Mouse (Mus musculus) midbrain, embryonic 11.5 days (tissue): Measurements from ENCODE around the gene Ptprn2. TPM values are rescaled to one million over a fixed set of nuclear protein-coding genes. Genes with fewer than 3 reads are reported as not detected.

Experiments
- ATAC-seq: fragments of 200-750 bp; cut with Nextera tagmentation; 2 replicates; pipeline ENCODE4 v1.8.0; 2017; ENCODE audit warnings: moderate TSS enrichment, moderate library complexity; ENCODE audit not compliant: low FRiP score
- DNase-seq: peaks from one replicate; pipeline ENCODE4 v3.0.0; 2015; ENCODE audit warnings: low spot score; ENCODE audit errors: missing footprints
- H3K27ac ChIP-seq: fragments of 300-500 bp; sonication (generic); 2 replicates; pipeline ENCODE4 v1.5.1; 2014; ENCODE audit warnings: low read depth, low read length
- H3K27me3 ChIP-seq: fragments of 300-500 bp; sonication (generic); 2 replicates; pipeline ENCODE4 v1.6.1; 2014; ENCODE audit warnings: mild to moderate bottlenecking, low read length, moderate library complexity, mixed read lengths; ENCODE audit not compliant: control insufficient read depth, insufficient read depth
- H3K36me3 ChIP-seq: fragments of 300-500 bp; sonication (generic); 2 replicates; pipeline ENCODE4 v1.6.1; 2014; ENCODE audit warnings: mild to moderate bottlenecking, low read length, moderate library complexity, mixed read lengths; ENCODE audit not compliant: control insufficient read depth, insufficient read depth
- H3K4me1 ChIP-seq: fragments of 300-500 bp; sonication (generic); 2 replicates; pipeline ENCODE4 v1.6.1; 2014; ENCODE audit warnings: low read length; ENCODE audit not compliant: control insufficient read depth, insufficient read depth
- H3K4me2 ChIP-seq: fragments of 300-500 bp; sonication (generic); 2 replicates; pipeline ENCODE4 v1.6.1; 2014; ENCODE audit warnings: mild to moderate bottlenecking, moderate library complexity
- H3K4me3 ChIP-seq: fragments of 300-500 bp; sonication (generic); 2 replicates; pipeline ENCODE4 v1.5.1; 2014; ENCODE audit warnings: low read depth, low read length
- H3K9ac ChIP-seq: fragments of 300-500 bp; sonication (generic); 2 replicates; pipeline ENCODE4 v1.6.1; 2014; ENCODE audit warnings: low read length
- H3K9me3 ChIP-seq: fragments of 300-500 bp; sonication (generic); 2 replicates; pipeline ENCODE4 v1.6.1; 2016; ENCODE audit warnings: low read length; ENCODE audit not compliant: control insufficient read depth
- WGBS: fragments of 180-500 bp; shearing (Covaris S2); extraction: QIAGEN DNeasy Blood & Tissue Kit; methylation state at CpG from one replicate; pipeline ENCODE4 v1.1.7; 2014; 5-methylcytosine and 5-hydroxymethylcytosine counted together
- polyA plus RNA-seq: library from polyadenylated mRNA; unstranded; fragments of >200 nt; fragmentation: Nextera tagmentation; extraction: Ambion mirVana; gene quantifications from 2 replicates; pipeline ENCODE4 v1.2.1, GENCODE M21; 2014

The Ptprn2 gene
- polyA plus RNA-seq, 1 experiment from 2014 or later: 7.3 TPM

DNA sequence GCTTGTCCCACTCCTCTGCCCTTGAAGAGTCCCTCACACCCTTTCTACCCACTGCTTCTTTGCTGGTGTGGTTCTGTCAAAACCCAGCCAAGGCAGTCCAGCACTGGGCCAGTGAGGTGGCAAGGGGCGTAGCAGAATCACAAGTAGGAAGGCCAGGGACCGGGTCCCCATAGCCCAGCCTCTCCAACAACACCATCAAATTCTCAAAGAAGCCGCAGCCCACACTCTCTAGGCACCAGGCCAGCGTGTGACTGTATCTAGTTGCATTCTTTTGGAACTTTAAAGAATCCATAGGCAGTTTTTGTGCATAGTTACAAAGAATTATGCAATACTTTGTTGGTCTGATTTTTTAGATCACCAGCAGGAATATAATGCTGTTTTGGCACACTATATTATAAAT is 728.8 kb downstream of the Ptprn2 start:
- no peak for ATAC-seq

GRCm38 (mm10) chr12:117214919-117215318 is 729.4 kb downstream of the Ptprn2 start:
- Histone ChIP-seq H3K27me3 (no peaks in the 10 kb centered on the region), H3K9ac (no peak overlapping the region), H3K36me3 (peaks cover 55% of the 10 kb centered on the region), H3K4me1 (no peaks in the 10 kb centered on the region), H3K9me3 (no peaks in the 10 kb centered on the region), H3K4me2 (no peak overlapping the region), H3K27ac (no peak overlapping the region), H3K4me3 (no peak overlapping the region)
- WGBS: 85% methylated on average over 5 of the region's 5 CpGs
- no peak for ATAC-seq
- DNase-seq: no peak

More for the DNA sequence above, 728.8 kb downstream of the Ptprn2 start:
- Histone ChIP-seq H3K9ac (no peak overlapping the region), H3K4me3 (no peak overlapping the region), H3K36me3 (peaks cover 52% of the 10 kb centered on the region), H3K27ac (no peak overlapping the region), H3K4me2 (no peak overlapping the region), H3K4me1 (no peaks in the 10 kb centered on the region), H3K9me3 (no peaks in the 10 kb centered on the region), H3K27me3 (no peaks in the 10 kb centered on the region)
- DNase-seq: no peak
- WGBS: 93% methylated on average over 4 of the region's 4 CpGs

GRCm38 (mm10) chr12:117221909-117222308 is 736.4 kb downstream of the Ptprn2 start:
- H3K36me3 ChIP-seq: peaks cover 36% of the 10 kb centered on the region
- no peaks in the 10 kb centered on the region for H3K9me3 ChIP-seq

DNA sequence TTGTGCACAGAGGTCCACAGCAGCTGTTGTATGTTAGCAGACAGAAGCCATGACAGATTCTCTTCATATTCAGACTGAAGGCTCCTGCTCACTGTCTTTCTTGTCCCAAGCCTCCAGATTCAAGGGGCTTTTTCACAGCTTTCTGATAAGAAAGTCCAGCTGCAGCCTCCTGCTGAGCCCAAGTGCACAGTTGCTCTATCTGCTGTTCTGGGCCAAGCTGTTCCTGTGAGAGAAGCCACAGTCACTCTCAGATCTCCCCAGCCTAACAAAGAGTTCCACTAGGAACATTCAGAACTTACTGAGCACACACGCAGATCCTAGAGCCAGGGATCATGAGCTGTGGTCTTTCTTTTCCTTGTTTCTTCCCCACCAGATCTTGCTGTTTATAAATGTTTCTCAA is 738.5 kb downstream of the Ptprn2 start:
- no peak for ATAC-seq
- no peak overlapping the region for H3K4me2 ChIP-seq
- no peak overlapping the region for H3K4me3 ChIP-seq
- H3K36me3 ChIP-seq: peaks cover 33% of the 10 kb centered on the region
- no peak overlapping the region for H3K27ac ChIP-seq
- DNase-seq: no peak
- no peak overlapping the region for H3K9ac ChIP-seq
- WGBS: 67% methylated on average over 1 of the region's 1 CpGs
- no peaks in the 10 kb centered on the region for H3K9me3 ChIP-seq
- H3K4me1 ChIP-seq: no peaks in the 10 kb centered on the region
- H3K27me3 ChIP-seq: no peaks in the 10 kb centered on the region

More at GRCm38 (mm10) chr12:117221909-117222308, 736.4 kb downstream of the Ptprn2 start:
- DNase-seq (no peak), ATAC-seq (no peak)
- H3K9ac ChIP-seq: no peak overlapping the region
- no peak overlapping the region for H3K4me3 ChIP-seq
- WGBS: 88% methylated on average over 4 of the region's 4 CpGs
- no peak overlapping the region for H3K27ac ChIP-seq
- no peaks in the 10 kb centered on the region for H3K4me1 ChIP-seq
- no peaks in the 10 kb centered on the region for H3K27me3 ChIP-seq
- H3K4me2 ChIP-seq: no peak overlapping the region

- Histone ChIP-seq H3K4me1 (no peaks in the 10 kb centered on the region), H3K27me3 (no peaks in the 10 kb centered on the region), H3K9ac (no peak overlapping the region), H3K9me3 (no peaks in the 10 kb centered on the region), H3K27ac (no peak overlapping the region), H3K4me2 (no peak overlapping the region), H3K36me3 (peaks cover 25% of the 10 kb centered on the region), H3K4me3 (no peak overlapping the region)
- WGBS: 85% methylated on average over 3 of the region's 3 CpGs
- no peak for DNase-seq
- no peak for ATAC-seq
Observed at GRCm38 (mm10) chr12:117227236-117227635, 741.7 kb downstream of the Ptprn2 start.

GRCm38 (mm10) chr12:117229442-117229841 is 743.9 kb downstream of the Ptprn2 start:
- H3K27ac ChIP-seq: peak overlapping the region; percentile 7; the same call in 1 of the 2 replicates
- no peak overlapping the region for H3K4me2 ChIP-seq
- H3K9ac ChIP-seq: no peak overlapping the region
- H3K36me3 ChIP-seq: peaks cover 34% of the 10 kb centered on the region
- no peak for ATAC-seq
- H3K27me3 ChIP-seq: no peaks in the 10 kb centered on the region
- no peak overlapping the region for H3K4me3 ChIP-seq
- peaks cover 3% of the 10 kb centered on the region for H3K4me1 ChIP-seq
- DNase-seq: no peak
- 85% methylated on average over 4 of the region's 4 CpGs for WGBS
- no peaks in the 10 kb centered on the region for H3K9me3 ChIP-seq

DNA sequence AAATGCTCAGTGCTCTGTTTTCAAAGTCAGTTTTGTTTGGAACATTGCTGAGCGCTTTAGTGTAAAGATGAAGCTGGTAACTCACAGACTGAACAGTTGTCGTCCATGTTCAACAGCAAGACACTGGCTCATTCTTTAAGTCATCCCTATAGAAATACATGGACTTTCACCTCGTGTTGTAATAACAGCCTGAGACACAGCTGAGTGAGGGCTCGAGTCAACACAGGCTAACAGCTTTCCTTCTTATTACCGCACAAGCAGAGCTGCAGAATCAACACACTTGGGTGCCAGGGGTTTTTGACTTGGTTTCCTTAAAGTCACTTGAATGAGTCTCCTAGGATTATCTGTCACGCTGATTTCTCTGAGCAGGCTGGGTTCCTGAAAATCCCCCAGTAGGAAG is 744.8 kb downstream of the Ptprn2 start:
- Histone ChIP-seq H3K27me3 (no peaks in the 10 kb centered on the region), H3K4me2 (no peak overlapping the region), H3K36me3 (peaks cover 37% of the 10 kb centered on the region), H3K27ac (no peak overlapping the region), H3K9me3 (no peaks in the 10 kb centered on the region), H3K9ac (no peak overlapping the region), H3K4me1 (peaks cover 11% of the 10 kb centered on the region), H3K4me3 (no peak overlapping the region)
- DNase-seq: no peak
- no peak for ATAC-seq
- 68% methylated on average over 6 of the region's 6 CpGs for WGBS

DNA sequence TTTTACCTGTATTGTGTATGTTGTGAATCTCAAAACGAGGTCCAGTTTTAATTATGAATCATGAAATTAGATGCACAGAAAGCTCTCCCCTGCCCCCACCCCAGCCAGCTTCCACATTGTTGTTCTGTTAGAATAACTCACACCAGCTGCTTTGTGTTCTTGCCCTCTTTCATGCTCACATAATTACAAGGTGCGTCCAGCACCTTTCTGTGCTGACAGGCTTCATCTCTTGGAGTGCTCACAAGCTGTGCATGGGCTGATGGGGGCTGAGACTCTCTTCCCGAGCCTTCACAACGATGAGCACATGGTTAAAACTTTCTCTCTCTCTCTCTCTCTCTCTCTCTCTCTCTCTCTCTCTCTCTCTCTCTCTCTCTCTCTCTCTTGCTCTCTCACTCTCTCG is 746.3 kb downstream of the Ptprn2 start:
- ATAC-seq (no peak), DNase-seq (no peak)
- Histone ChIP-seq H3K4me3 (no peak overlapping the region), H3K36me3 (peaks cover 41% of the 10 kb centered on the region), H3K9ac (no peak overlapping the region), H3K4me1 (peaks cover 12% of the 10 kb centered on the region), H3K27me3 (no peaks in the 10 kb centered on the region), H3K27ac (no peak overlapping the region), H3K9me3 (no peaks in the 10 kb centered on the region), H3K4me2 (no peak overlapping the region)
- 84% methylated on average over 5 of the region's 5 CpGs for WGBS

- DNase-seq: no peak
- Histone ChIP-seq H3K9ac (no peak overlapping the region), H3K9me3 (no peaks in the 10 kb centered on the region), H3K27ac (peak overlapping the region; percentile 40; the same call in 1 of the 2 replicates), H3K4me2 (no peak overlapping the region), H3K27me3 (no peaks in the 10 kb centered on the region), H3K4me3 (no peak overlapping the region), H3K4me1 (peaks cover 12% of the 10 kb centered on the region), H3K36me3 (peaks cover 42% of the 10 kb centered on the region)
- ATAC-seq: peak; percentile 66
Observed at GRCm38 (mm10) chr12:117235114-117235513, 749.6 kb downstream of the Ptprn2 start.
